Mouse (Mus musculus) right cerebral cortex, adult 2 months (tissue): ENCODE measurements around the gene Ndel1.

Experiments
- DNase-seq, 2 experiments: peaks; one replicate each; pipeline ENCODE4 v3.0.0; 2021 to 2022; ENCODE audit warnings: low spot score in 2 of 2

Gene Ndel1

DNA sequence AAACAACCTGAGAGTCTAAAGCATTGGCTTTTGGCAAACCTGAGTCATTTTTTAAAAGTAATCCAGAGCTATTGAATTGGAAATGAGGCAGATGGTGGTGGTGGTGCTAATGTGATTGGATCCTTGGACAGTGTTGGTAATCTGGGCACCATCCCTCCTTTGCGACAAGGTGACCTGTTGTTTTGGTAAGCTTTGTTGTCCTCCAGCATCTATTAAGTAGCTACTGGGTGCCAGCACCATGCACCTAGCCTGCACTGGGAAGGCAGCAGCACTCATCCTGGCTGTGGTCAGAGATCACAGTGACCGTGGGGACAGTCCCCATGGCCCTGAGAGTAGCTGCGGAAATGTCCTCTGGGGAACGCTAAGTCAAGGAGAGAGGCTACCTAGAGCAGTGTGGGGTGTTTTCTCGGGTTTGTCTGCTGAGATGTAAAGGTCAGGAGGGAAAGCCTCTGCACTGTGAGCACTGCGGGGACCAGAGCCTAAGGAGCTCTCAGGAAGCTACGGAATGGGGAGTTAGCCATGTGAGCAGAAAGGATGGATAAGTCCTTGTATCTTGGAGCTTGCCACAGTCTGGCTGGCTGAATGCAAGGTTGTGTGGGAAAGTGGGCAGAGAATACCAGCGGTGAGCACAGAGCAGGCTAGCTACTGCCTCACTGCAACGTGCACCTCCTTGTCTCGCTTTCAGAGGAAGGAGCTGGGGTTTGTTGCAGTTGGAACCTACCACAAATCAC is 91.8 kb downstream of the Ndel1 start:
- peak in 1 of 2 experiments; percentile 39 for DNase-seq

DNA sequence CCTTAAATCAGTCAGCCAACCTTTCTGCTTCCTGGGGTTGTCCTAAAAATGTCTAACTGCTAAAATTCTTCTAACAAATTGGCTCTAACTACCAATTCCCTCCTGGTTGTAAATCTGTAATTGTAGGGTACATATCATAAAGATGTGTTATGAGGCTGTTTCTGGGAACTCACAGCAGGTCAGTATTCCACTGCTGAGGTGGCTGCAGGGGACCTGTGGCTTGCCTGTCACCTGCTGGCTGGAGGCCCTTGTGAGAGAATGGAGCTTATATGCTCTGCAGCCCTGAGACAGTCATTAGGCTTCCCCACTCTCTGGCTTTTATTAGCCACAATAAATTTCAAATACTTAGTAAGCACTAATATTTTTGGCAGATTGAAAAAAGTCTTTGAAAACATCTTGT is 92.8 kb downstream of the Ndel1 start:
- DNase-seq: no peak

DNA sequence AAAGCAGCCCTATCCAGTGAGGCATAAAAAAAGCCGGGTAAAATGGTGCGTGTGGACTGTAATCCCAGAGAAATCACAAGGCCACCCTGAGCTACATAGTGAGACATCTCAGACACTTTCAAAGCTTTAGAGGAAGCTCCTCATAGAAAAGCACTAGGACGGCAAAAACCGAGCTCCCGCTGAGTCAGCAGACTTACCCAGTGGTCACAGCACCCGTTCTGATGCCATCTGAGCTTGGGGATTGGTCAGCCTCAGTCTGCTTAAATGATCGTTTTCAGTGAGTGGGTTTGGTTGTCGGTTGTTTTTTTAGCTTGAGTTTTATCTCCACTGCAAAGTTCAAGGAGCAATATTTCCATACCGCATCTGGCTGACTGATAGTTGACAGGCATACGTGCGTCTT is 93.7 kb downstream of the Ndel1 start:
- DNase-seq: no peak

DNA sequence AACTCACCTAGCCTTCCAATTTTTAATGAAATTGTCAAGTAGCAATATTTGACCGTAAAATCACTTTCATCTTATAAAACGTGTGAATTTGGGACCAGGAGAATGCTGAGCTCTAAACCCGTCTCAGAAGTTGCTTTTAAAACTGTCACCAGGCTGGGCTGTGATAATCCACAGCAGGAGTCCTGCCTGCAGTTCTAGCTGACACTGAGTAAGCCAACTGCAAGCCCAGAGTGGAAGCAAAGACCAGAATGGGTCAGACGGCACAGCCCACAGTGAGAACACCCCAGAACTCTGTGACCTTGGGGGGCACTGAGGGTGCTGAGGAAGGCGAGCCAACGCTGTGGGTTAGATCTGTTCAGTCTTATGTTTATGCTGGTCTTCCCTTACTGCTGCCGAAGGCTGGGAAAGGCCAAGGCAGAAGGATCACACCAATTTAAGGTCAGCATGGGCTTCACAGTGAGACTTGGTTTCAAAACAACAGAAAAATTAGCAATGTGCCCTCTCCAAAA is 95.5 kb downstream of the Ndel1 start:
- DNase-seq: no peak
